Mouse (Mus musculus): Measurements from ENCODE around the gene Dock7. TPM values are rescaled to one million over a fixed set of nuclear protein-coding genes. Genes with fewer than 3 reads are reported as not detected.

Gene Dock7
- total RNA-seq (2023), result 1 to 10 TPM; 1.1 to 2.0 TPM

GRCm38 (mm10) chr4:99120211-99121122 is at the start of gene Dock7:
Dock7 (minus strand) TSS chr4:99120915.

DNA sequence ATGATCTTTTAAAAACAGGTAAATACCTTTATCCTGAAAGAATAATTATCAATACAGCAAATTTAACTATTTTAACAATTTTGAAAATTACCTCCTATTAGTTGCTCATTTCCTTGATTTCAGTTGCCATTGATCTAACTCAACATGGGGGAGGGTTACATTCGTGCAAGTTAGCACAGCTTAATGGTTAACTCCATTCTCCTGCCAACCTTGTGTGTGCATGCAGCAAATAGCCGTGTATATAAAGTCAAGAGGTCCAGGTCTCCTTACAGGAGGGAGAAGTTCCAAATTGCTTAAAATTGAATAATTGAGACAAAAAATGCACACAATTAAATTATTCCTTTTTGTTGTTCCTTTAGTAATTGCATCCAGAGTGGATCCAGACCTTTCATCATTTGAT is 90.0 kb downstream of the Dock7 start, which contains the start of gene Angptl3:
Gene Angptl3 (plus strand): TSS at position 269 of the 400 bp plus-strand sequence.

GRCm38 (mm10) chr4:98923568-98924070 is 197.1 kb downstream of the Dock7 start, which contains the start of gene Usp1:
Usp1 (plus strand) TSS chr4:98923810.

Other genes starting within 250 kb of the Dock7 start
- 10 to 100 TPM; 49.8 to 55.4 TPM for gene Usp1, start 197.1 kb downstream of the Dock7 start, total RNA-seq (2023)
- not detected for gene Angptl3, start 90.0 kb downstream of the Dock7 start, total RNA-seq (2023)
- gene Atg4c, start 73.0 kb upstream of the Dock7 start, total RNA-seq (2023), result 1 to 10 TPM; 1.0 to 1.2 TPM
- gene Gm12689, start 175.0 kb upstream of the Dock7 start, total RNA-seq (2023), result not detected

Data from T-cell, adult 66 days (primary cell).